Mouse (Mus musculus): Measurements from ENCODE around the gene Wdr78.

The Wdr78 gene

GRCm38 (mm10) chr4:103056909-103057308 is 57.4 kb downstream of the Wdr78 start:
- DNase-seq (ENCODE audit: low spot score in 2 of 2), result no peak

GRCm38 (mm10) chr4:103048046-103048445 is 66.3 kb downstream of the Wdr78 start:
- DNase-seq (ENCODE audit: low spot score in 2 of 2), result no peak

- DNase-seq (ENCODE audit: low spot score in 2 of 2), result no peak
Measured at GRCm38 (mm10) chr4:103042997-103043396, 71.4 kb downstream of the Wdr78 start.

- no peak for DNase-seq (ENCODE audit: low spot score in 2 of 2)
Measured at GRCm38 (mm10) chr4:103039838-103040191, 74.5 kb downstream of the Wdr78 start.

GRCm38 (mm10) chr4:103039103-103039837 is 75.1 kb downstream of the Wdr78 start:
- no peak for DNase-seq (ENCODE audit: low spot score in 2 of 2)

- no peak for DNase-seq (ENCODE audit: low spot score in 2 of 2)
Measured at GRCm38 (mm10) chr4:103028177-103029088, 85.9 kb downstream of the Wdr78 start.

- DNase-seq (ENCODE audit: low spot score in 2 of 2), result no peak
Measured at GRCm38 (mm10) chr4:103027745-103028144, 86.6 kb downstream of the Wdr78 start.

- no peak for DNase-seq (ENCODE audit: low spot score in 2 of 2)
Measured at GRCm38 (mm10) chr4:103026621-103027020, 87.7 kb downstream of the Wdr78 start, which contains the start of gene Insl5. Gene Insl5 (minus strand): TSS chr4:103026842.

GRCm38 (mm10) chr4:103013490-103013889 is 100.9 kb downstream of the Wdr78 start:
- DNase-seq (ENCODE audit: low spot score in 2 of 2), result no peak

- DNase-seq (ENCODE audit: low spot score in 2 of 2), result no peak
Measured at GRCm38 (mm10) chr4:103011823-103012222, 102.5 kb downstream of the Wdr78 start.

- no peak for DNase-seq (ENCODE audit: low spot score in 2 of 2)
Measured at GRCm38 (mm10) chr4:103010734-103011133, 103.6 kb downstream of the Wdr78 start.

GRCm38 (mm10) chr4:103006943-103007418 is 107.4 kb downstream of the Wdr78 start:
- DNase-seq (ENCODE audit: low spot score in 2 of 2), result no peak

GRCm38 (mm10) chr4:103006266-103006665 is 108.1 kb downstream of the Wdr78 start:
- no peak for DNase-seq (ENCODE audit: low spot score in 2 of 2)

GRCm38 (mm10) chr4:103005190-103005945 is 109.0 kb downstream of the Wdr78 start:
- no peak for DNase-seq (ENCODE audit: low spot score in 2 of 2)

- no peak for DNase-seq (ENCODE audit: low spot score in 2 of 2)
Measured at GRCm38 (mm10) chr4:103004681-103005080, 109.7 kb downstream of the Wdr78 start.

GRCm38 (mm10) chr4:102991685-102992084 is 122.7 kb downstream of the Wdr78 start:
- DNase-seq (ENCODE audit: low spot score in 2 of 2), result no peak

- no peak for DNase-seq (ENCODE audit: low spot score in 2 of 2)
Measured at GRCm38 (mm10) chr4:102990595-102991340, 123.6 kb downstream of the Wdr78 start.

- DNase-seq (ENCODE audit: low spot score in 2 of 2), result no peak
Measured at GRCm38 (mm10) chr4:102990016-102990415, 124.3 kb downstream of the Wdr78 start.

- DNase-seq (ENCODE audit: low spot score in 2 of 2), result no peak
Measured at GRCm38 (mm10) chr4:102989391-102989790, 125.0 kb downstream of the Wdr78 start.

GRCm38 (mm10) chr4:102988526-102988925 is 125.8 kb downstream of the Wdr78 start:
- DNase-seq (ENCODE audit: low spot score in 2 of 2), result no peak
